Mouse (Mus musculus): ENCODE data around the gene Gm20888.
"Not testable (repeated sequence)": the region's sequence is repeated elsewhere in the genome, so short reads cannot be mapped to it uniquely, and the experiment has no call there.

The Gm20888 gene

DNA sequence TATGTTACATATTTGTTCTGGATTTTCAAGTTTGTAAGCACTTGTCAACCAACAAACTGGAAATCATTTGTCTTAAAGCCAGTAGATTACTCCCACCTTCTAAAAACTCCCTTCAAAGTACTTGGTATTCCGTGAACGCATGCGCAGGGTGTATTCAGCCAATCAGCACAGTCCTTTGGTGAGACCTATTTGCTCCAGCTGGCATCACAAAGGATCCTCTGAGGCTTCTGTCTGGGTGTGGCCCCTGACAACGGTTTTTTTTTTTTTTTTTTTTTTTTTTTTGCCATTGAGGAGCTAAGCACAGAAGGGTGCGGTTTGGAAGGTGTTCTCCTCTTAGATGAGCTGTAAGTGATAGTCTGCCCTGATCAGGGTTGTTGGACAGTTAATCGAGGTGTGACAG, at the start of gene Gm20888:
Gene Gm20888 (plus strand): TSS at position 301 of the 400 bp plus-strand sequence.
- not testable (repeated sequence) for DNase-seq
